Mouse (Mus musculus) limb, embryonic 13.5 days (tissue): ENCODE results near the gene Urb1. TPM values are rescaled to one million over a fixed set of nuclear protein-coding genes. Genes with fewer than 3 reads are reported as not detected.
"Not testable (repeated sequence)": the region's sequence is repeated elsewhere in the genome, so short reads cannot be mapped to it uniquely, and the experiment has no call there.

Experiments used
- ATAC-seq: fragments of 200-750 bp; cut with Nextera tagmentation; 2 replicates; pipeline ENCODE4 v1.8.0; 2017; ENCODE audit warnings: low read depth, moderate number of reproducible peaks, moderate TSS enrichment; ENCODE audit not compliant: low FRiP score
- H3K27ac ChIP-seq: fragments of 300-500 bp; sonication (generic); 2 replicates; pipeline ENCODE4 v1.5.1; 2015; ENCODE audit warnings: inconsistent platforms, mild to moderate bottlenecking, moderate library complexity
- H3K27me3 ChIP-seq: fragments of 300-500 bp; sonication (generic); 2 replicates; pipeline ENCODE4 v1.6.1; 2015; ENCODE audit warnings: mild to moderate bottlenecking, inconsistent platforms
- H3K36me3 ChIP-seq: fragments of 300-500 bp; sonication (generic); 2 replicates; pipeline ENCODE4 v1.6.1; 2015; ENCODE audit warnings: inconsistent platforms, mild to moderate bottlenecking, moderate library complexity
- H3K4me1 ChIP-seq: fragments of 300-500 bp; sonication (generic); 2 replicates; pipeline ENCODE4 v1.6.1; 2015; ENCODE audit warnings: inconsistent platforms
- H3K4me2 ChIP-seq: fragments of 300-500 bp; sonication (generic); replicated peaks from 2 replicates; pipeline ENCODE4 v1.6.1; 2015; ENCODE audit warnings: inconsistent platforms, mild to moderate bottlenecking, moderate library complexity
- H3K4me3 ChIP-seq: fragments of 300-500 bp; sonication (generic); 2 replicates; pipeline ENCODE4 v1.5.1; 2015; ENCODE audit warnings: moderate library complexity, mild to moderate bottlenecking, inconsistent platforms
- H3K9ac ChIP-seq: fragments of 300-500 bp; sonication (generic); 2 replicates; pipeline ENCODE4 v1.6.1; 2015; ENCODE audit warnings: mild to moderate bottlenecking, inconsistent platforms
- H3K9me3 ChIP-seq: fragments of 300-500 bp; sonication (generic); 2 replicates; pipeline ENCODE4 v1.6.1; 2016; ENCODE audit warnings: inconsistent platforms
- WGBS: fragments of 180-500 bp; shearing (Covaris S2); methylation state at CpG from one replicate; pipeline ENCODE4 v1.1.7; 2015; 5-methylcytosine and 5-hydroxymethylcytosine counted together
- polyA plus RNA-seq: library from polyadenylated mRNA; unstranded; fragments of >200 nt; fragmentation: Nextera tagmentation; extraction: Ambion mirVana; gene quantifications from 2 replicates; pipeline ENCODE4 v1.2.1, GENCODE M21; 2015

Urb1 gene
- polyA plus RNA-seq, 1 experiment from 2014 or later: 11.8 TPM

DNA sequence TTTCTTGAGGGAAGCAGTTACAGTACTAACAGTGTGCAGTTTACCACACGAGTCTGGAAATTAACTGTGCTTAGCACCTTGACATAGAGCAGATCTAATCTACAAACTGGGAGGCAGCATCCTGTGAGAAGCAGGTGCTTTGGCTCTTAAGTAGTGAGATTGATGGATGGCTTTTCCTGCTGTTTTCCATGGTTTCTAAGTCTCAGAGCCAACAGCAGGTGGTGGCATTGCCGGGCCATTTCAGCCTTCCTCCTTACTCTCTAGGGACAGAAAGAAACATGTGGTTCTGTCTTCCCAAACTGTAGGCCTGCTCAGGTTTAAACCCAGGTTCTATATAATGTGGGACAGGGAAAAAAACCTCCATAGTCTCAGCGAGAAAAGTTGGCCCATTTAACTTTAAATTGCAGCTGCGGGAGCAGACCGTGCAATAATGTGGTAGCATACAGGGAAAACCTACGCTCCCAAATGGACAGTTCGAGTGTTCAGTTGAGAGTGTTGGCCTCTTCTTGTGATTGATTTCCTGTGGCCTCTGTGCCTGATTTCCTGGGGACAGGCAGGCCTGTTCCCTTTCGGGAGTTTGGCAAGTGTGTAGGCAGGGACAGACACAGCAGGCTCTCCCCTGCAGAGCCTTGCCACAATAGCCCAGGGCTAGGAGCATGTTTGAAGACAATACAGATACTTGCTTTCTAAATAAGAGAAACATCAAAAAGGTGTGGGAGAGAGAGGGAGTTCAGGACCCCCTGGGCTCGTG is 23.0 kb upstream of the Urb1 start:
- no peak overlapping the region for H3K9ac ChIP-seq
- H3K4me2 ChIP-seq: peak overlapping the region; percentile 16; the same call in 1 of the 2 replicates
- no peak for ATAC-seq
- H3K27me3 ChIP-seq: peaks cover 59% of the 10 kb centered on the region
- WGBS: 23% methylated on average over 9 of the region's 9 CpGs
- H3K4me3 ChIP-seq: no peak overlapping the region
- H3K27ac ChIP-seq: no peak overlapping the region
- no peaks in the 10 kb centered on the region for H3K9me3 ChIP-seq
- peaks cover 39% of the 10 kb centered on the region for H3K4me1 ChIP-seq
- no peaks in the 10 kb centered on the region for H3K36me3 ChIP-seq

GRCm38 (mm10) chr16:90832495-90832894 is 22.3 kb upstream of the Urb1 start:
- 47% methylated on average over 6 of the region's 6 CpGs for WGBS
- H3K36me3 ChIP-seq: no peaks in the 10 kb centered on the region

GRCm38 (mm10) chr16:90831676-90832075 is 21.5 kb upstream of the Urb1 start:
- Histone ChIP-seq H3K27ac (no peak overlapping the region), H3K4me1 (peaks cover 39% of the 10 kb centered on the region), H3K9ac (no peak overlapping the region), H3K36me3 (no peaks in the 10 kb centered on the region), H3K4me2 (peak overlapping the region; percentile 92), H3K27me3 (peaks cover 59% of the 10 kb centered on the region), H3K9me3 (no peaks in the 10 kb centered on the region), H3K4me3 (peak overlapping the region; percentile 54)
- WGBS: 26% methylated on average over 15 of the region's 15 CpGs
- ATAC-seq: no peak

More at GRCm38 (mm10) chr16:90832495-90832894, 22.3 kb upstream of the Urb1 start:
- ATAC-seq: no peak
- H3K4me3 ChIP-seq: no peak overlapping the region
- peaks cover 39% of the 10 kb centered on the region for H3K4me1 ChIP-seq
- H3K9me3 ChIP-seq: no peaks in the 10 kb centered on the region
- H3K9ac ChIP-seq: no peak overlapping the region
- H3K27ac ChIP-seq: no peak overlapping the region
- peak overlapping the region; percentile 92; the same call in 1 of the 2 replicates for H3K4me2 ChIP-seq
- H3K27me3 ChIP-seq: peaks cover 59% of the 10 kb centered on the region

GRCm38 (mm10) chr16:90830686-90831439 is 20.6 kb upstream of the Urb1 start:
- H3K4me1 ChIP-seq: peaks cover 39% of the 10 kb centered on the region
- H3K36me3 ChIP-seq: no peaks in the 10 kb centered on the region
- H3K9ac ChIP-seq: peak overlapping the region; percentile 70
- under 1% methylated on average over 65 of the region's 67 CpGs for WGBS
- H3K4me3 ChIP-seq: peak overlapping the region; percentile 54
- peak overlapping the region; percentile 92 for H3K4me2 ChIP-seq
- H3K9me3 ChIP-seq: no peaks in the 10 kb centered on the region
- H3K27me3 ChIP-seq: peaks cover 59% of the 10 kb centered on the region
- peak; percentile 68 for ATAC-seq
- H3K27ac ChIP-seq: no peak overlapping the region

DNA sequence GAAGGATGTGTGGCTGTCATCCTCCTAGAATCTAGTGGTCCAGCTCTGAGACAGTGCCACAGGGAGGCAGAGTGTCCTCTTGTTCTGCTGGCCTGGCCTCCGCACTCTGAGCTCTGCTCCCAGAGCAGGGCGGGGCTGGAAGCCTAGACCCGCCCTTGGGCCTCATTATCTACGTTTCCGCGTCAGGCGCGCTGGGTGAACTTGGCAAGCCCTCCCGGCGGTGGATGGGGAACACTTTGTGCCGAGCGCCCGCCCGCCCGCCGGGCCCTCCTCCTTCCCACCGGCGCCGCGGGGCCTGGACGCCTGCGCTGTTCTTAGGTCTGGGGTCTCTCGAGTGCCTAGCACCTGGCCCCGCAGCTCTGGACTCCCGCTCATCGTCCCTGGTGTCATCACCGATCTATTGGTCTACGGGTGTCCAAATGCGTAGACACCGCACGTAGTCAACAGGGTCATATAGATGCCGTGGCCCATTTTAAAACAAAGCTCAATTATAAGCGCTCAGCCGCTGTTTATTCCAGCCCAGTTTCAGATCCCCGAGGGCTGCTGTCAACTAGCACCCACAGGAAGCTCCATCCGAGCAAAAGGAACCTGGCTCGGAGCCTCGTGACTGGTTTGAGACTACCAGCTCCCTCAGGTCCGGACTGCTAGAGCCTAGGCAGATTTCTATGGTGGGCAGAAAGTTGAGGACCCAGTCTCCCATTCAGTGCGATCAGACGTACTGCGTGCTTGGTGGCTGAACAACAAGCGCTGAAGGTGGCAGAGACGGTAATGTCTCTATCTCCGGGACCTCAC is 19.9 kb upstream of the Urb1 start:
- peak; percentile 64 for ATAC-seq
- under 1% methylated on average over 45 of the region's 45 CpGs for WGBS
- H3K9ac ChIP-seq: peak overlapping the region; percentile 70
- H3K27me3 ChIP-seq: peaks cover 57% of the 10 kb centered on the region
- peak overlapping the region; percentile 54 for H3K4me3 ChIP-seq
- H3K36me3 ChIP-seq: no peaks in the 10 kb centered on the region
- no peaks in the 10 kb centered on the region for H3K9me3 ChIP-seq
- no peak overlapping the region for H3K27ac ChIP-seq
- peaks cover 39% of the 10 kb centered on the region for H3K4me1 ChIP-seq
- H3K4me2 ChIP-seq: peak overlapping the region; percentile 92

GRCm38 (mm10) chr16:90829136-90829535 is 18.9 kb upstream of the Urb1 start:
- H3K4me1 ChIP-seq: peaks cover 39% of the 10 kb centered on the region

DNA sequence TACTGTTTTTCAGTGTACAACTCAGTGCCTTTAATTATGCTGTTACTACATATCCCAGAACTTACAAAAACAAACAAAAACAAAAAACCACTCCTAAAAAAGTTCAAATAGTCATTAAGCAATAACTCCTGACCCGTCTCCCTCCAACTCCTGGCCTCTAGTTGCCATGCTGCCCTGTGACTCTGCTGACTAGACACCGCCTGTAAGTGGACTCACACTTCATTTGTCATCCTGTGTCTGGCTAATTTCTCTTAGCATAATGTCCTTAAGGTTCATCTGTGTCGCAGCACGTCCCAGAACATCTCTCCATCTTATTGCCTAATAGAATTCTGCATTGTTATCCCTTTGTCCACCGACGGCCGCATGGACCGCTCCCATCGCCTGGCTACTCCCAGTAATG is 17.3 kb upstream of the Urb1 start:
- H3K27ac ChIP-seq: no peak overlapping the region
- 78% methylated on average over 9 of the region's 9 CpGs for WGBS
- H3K4me1 ChIP-seq: peaks cover 25% of the 10 kb centered on the region
- no peaks in the 10 kb centered on the region for H3K36me3 ChIP-seq
- peaks cover 38% of the 10 kb centered on the region for H3K27me3 ChIP-seq
- no peak overlapping the region for H3K4me3 ChIP-seq
- no peak overlapping the region for H3K4me2 ChIP-seq
- H3K9ac ChIP-seq: no peak overlapping the region
- no peaks in the 10 kb centered on the region for H3K9me3 ChIP-seq
- no peak for ATAC-seq

More at GRCm38 (mm10) chr16:90829136-90829535, 18.9 kb upstream of the Urb1 start:
- H3K9me3 ChIP-seq: no peaks in the 10 kb centered on the region
- H3K36me3 ChIP-seq: no peaks in the 10 kb centered on the region
- no peak overlapping the region for H3K4me3 ChIP-seq
- H3K4me2 ChIP-seq: no peak overlapping the region
- peaks cover 52% of the 10 kb centered on the region for H3K27me3 ChIP-seq
- 80% methylated on average over 7 of the region's 7 CpGs for WGBS
- ATAC-seq: no peak
- H3K27ac ChIP-seq: no peak overlapping the region
- no peak overlapping the region for H3K9ac ChIP-seq

DNA sequence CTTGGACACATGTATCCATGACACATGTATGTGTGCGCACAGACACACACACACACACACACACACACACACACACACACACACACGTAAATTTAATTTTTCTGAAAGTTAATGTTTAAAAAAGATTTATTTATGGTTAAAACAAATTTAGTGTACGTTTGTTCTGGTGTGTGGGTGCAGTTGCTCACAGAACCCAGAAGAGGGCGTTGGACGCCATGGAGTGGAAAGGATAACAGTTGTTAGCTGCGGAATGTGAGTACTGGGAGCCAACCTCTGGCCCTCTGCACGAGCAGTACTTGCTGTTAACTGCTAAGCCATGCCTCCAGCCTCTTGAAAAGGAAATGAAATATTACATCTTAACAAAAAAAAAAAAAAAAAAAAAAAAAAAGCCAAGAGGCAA is 16.2 kb upstream of the Urb1 start, which contains the start of gene Eva1c:
Gene Eva1c (plus strand): TSS at position 263 of the 400 bp plus-strand sequence.
- H3K27ac ChIP-seq: no peak within 1 kb of the TSS
- H3K27me3 ChIP-seq: peaks cover 28% of the 10 kb centered on the region
- H3K9ac ChIP-seq: no peak within 1 kb of the TSS
- no peak within 1 kb of the TSS for H3K4me2 ChIP-seq
- H3K36me3 ChIP-seq: no peaks in the 10 kb centered on the region
- H3K4me3 ChIP-seq: no peak within 1 kb of the TSS
- H3K4me1 ChIP-seq: peaks cover 18% of the 10 kb centered on the region
- H3K9me3 ChIP-seq: no peaks in the 10 kb centered on the region
- ATAC-seq: no peak
- WGBS: 69% methylated on average over 7 of the region's 7 CpGs

GRCm38 (mm10) chr16:90826041-90826440 is 15.8 kb upstream of the Urb1 start:
- no peak for ATAC-seq
- H3K4me2 ChIP-seq: no peak overlapping the region
- WGBS: 78% methylated on average over 5 of the region's 5 CpGs
- no peak overlapping the region for H3K27ac ChIP-seq
- peaks cover 13% of the 10 kb centered on the region for H3K4me1 ChIP-seq
- no peak overlapping the region for H3K4me3 ChIP-seq
- peaks cover 24% of the 10 kb centered on the region for H3K27me3 ChIP-seq
- no peaks in the 10 kb centered on the region for H3K36me3 ChIP-seq
- no peaks in the 10 kb centered on the region for H3K9me3 ChIP-seq
- H3K9ac ChIP-seq: no peak overlapping the region

GRCm38 (mm10) chr16:90823986-90824385 is 13.8 kb upstream of the Urb1 start:
- H3K4me1 ChIP-seq, H3K4me3 ChIP-seq, H3K9ac ChIP-seq, H3K27ac ChIP-seq, H3K9me3 ChIP-seq, H3K36me3 ChIP-seq, H3K4me2 ChIP-seq, H3K27me3 ChIP-seq, ATAC-seq: not testable (repeated sequence)
- WGBS: 59% methylated on average over 4 of the region's 4 CpGs

DNA sequence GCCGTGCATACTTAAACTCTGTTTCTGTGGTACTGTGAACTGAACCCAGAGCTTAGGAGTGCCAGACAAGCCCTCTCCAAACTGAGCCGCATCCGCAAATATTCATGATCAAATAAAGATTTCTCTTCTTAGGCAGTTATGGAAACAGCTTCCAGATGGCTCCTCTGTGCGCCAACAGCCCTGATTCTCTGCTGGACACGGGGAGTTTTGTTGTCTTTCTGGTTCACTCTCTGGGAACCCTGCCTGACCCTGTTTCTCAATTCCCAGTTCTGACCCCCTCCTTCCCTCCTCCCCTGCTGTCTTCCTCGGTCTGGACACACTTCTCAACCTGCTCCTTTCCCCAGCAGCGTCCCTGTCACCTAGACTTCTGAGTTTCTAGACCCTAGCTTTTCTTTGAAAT is 12.8 kb upstream of the Urb1 start:
- no peak overlapping the region for H3K27ac ChIP-seq
- H3K4me1 ChIP-seq: no peaks in the 10 kb centered on the region
- ATAC-seq: no peak
- no peaks in the 10 kb centered on the region for H3K9me3 ChIP-seq
- no peak overlapping the region for H3K9ac ChIP-seq
- 58% methylated on average over 7 of the region's 7 CpGs for WGBS
- no peak overlapping the region for H3K4me3 ChIP-seq
- H3K4me2 ChIP-seq: no peak overlapping the region
- no peaks in the 10 kb centered on the region for H3K36me3 ChIP-seq
- no peaks in the 10 kb centered on the region for H3K27me3 ChIP-seq
